Mouse (Mus musculus): ENCODE results near the gene Gm13212. TPM values are rescaled to one million over a fixed set of nuclear protein-coding genes. Genes with fewer than 3 reads are reported as not detected.

Gm13212 gene
- polyA plus RNA-seq (2012; rRNA removed): 0.03 TPM in 1 of 2 replicates, not detected in the other

DNA sequence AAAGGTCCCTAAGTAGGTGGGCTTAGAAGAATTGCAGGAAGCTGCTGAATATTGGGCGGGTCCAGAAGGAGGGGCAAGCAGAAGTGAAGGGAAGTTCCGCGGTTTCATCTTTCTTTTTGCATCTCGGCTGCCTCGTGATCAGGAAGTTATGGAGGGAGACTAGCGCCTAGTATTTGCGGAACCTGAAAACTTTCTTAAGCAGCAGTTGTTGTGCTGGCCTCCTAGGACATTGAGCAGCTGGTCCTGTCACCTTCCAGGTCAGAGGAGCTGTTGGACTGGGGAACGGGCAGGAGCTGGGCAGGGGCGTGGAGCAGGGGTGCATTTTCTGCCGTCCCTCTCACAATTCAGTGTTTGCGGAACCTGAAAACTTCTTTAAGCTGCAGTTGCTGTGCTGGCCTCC lies at the start of gene Gm13212:
Gene Gm13212 (plus strand): TSS at position 89 of the 400 bp plus-strand sequence.

DNA sequence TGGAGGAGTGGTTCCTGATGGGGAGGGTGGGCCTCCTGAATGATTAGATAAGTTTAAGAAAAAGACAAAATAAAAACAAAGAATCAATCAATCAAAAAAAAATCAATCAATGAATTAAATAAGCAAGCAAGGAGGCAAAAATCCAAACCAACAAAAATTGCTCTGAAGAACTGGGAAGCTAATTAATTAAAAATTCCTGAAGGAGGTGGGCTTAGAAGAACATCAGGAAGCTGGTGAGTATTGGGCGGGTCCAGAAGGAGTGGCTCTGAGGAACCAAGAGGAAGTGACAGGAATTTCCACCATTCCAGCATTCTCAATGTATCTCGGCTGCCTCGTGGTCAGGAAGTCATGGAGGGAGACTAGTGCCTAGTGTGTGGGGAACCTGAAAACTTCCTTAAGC lies 85.4 kb downstream of the Gm13212 start, which contains the start of gene Zfp980:
Gene Zfp980 (plus strand): TSS at position 301 of the 400 bp plus-strand sequence.

Other genes starting within 250 kb of the Gm13212 start
- not detected in 2 replicates for gene Zfp990, start 74.4 kb upstream of the Gm13212 start, polyA plus RNA-seq (2012; rRNA removed)
- gene Zfp980, start 85.5 kb downstream of the Gm13212 start, polyA plus RNA-seq (2012; rRNA removed): not detected in 2 replicates

All from stomach, adult 2 months (tissue).